15 mouse cellular contexts compared by ENCODE assay signal in the genomic region with DNA sequence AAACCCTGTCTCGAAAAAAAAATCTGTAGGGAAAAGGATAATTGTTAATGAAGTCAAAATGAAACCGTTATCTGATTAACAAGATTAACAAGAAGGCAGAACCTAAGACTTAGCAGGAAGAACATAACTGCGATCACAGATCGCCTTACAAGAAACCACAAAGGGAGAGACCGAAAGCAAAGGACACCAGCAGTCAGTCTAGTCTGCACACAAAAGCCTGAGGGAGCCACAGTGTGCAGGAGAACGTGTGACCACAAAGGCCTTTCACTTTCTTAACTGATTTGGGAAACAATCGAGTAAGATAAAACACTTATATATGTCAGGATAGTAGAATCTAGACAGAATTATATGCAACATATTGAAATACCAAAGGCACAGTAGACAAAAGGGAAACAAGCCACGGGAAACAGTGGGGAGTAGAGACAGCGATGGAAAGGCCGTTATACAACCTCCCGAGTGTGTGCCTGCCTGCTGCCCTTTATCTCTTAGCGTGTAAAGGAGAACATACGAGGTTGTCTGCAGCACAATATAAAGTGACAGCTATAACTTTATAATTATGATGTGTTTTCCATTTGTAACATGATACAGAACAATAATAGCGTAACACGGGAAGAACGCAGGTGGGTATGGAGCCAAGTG. TPM values are rescaled to one million over a fixed set of nuclear protein-coding genes. Genes with fewer than 3 reads are reported as not detected.
DNase-seq lines count a peak whose midpoint lies in the region; ATAC-seq and TF ChIP-seq lines count a peak whose summit lies in the region.
"Had no signal": no experiment of that assay in that cellular context is flagged by ENCODE, and none has a peak within 500 bp of the region (broad histone marks: within the 10 kb centered on the region; RNA-seq: fewer than 3 reads in every experiment).

No protein-coding gene starts in this region.

- peak overlapping the region; percentile 49; the same call in 1 of the 2 replicates for H3K27ac ChIP-seq in left cerebral cortex, adult 2 months
- no peak overlapping the region for H3K27ac ChIP-seq in forebrain, embryonic 16.5 days (ENCODE audit: low read length)
- H3K27ac ChIP-seq: embryonic facial prominence, embryonic 12.5 days; hindbrain, embryonic 14.5 days; limb, embryonic 13.5 days had no signal

- no peaks in the 10 kb centered on the region for H3K9me3 ChIP-seq in forebrain, embryonic 16.5 days (ENCODE audit: control insufficient read depth, low read length)
- H3K9me3 ChIP-seq: embryonic facial prominence, embryonic 12.5 days had no signal

- H3K4me2 ChIP-seq in forebrain, embryonic 16.5 days (ENCODE audit: low read length): no peak overlapping the region
- H3K4me2 ChIP-seq: embryonic facial prominence, embryonic 12.5 days; hindbrain, embryonic 14.5 days; limb, embryonic 13.5 days had no signal

- DNase-seq in left cerebral cortex, adult 2 months (ENCODE audit: extremely low spot score in 1 of 2, low spot score in 2 of 2): no peak
- DNase-seq in left cerebral cortex, postnatal 36 days (ENCODE audit: low spot score in 2 of 2): no peak
- DNase-seq in CD4-positive helper T cell, adult 2 months (ENCODE audit: low read depth, low spot score): peak; percentile 65
- DNase-seq in urinary bladder, adult 2 months (ENCODE audit: low spot score): no peak
- DNase-seq: adrenal gland, postnatal 36 days; gastrocnemius, postnatal 10 days; kidney, adult 11 months; retina, postnatal 1 day; thymus, adult 18-20 months had no signal

- TF ChIP-seq CTCF in left cerebral cortex, adult 2 months (IDR thresholded peaks at IDR 0.05): no peak

- peak; percentile 54 for ATAC-seq in activated CD4-positive, CD25-positive, alpha-beta regulatory T cell, adult 4 months
- ATAC-seq in megakaryocyte-erythroid progenitor cell, adult 5-6 weeks (replicated peaks; ENCODE audit: low FRiP score, low TSS enrichment, poor library complexity, severe bottlenecking): peak; percentile 70
- no peak for ATAC-seq in forebrain, embryonic 16.5 days

- no peak overlapping the region for H3K9ac ChIP-seq in forebrain, embryonic 16.5 days (replicated peaks; ENCODE audit: low read depth, low read length)
- H3K9ac ChIP-seq: embryonic facial prominence, embryonic 12.5 days; hindbrain, embryonic 14.5 days; limb, embryonic 13.5 days had no signal

- no peaks in the 10 kb centered on the region for H3K36me3 ChIP-seq in forebrain, embryonic 16.5 days (ENCODE audit: control insufficient read depth, insufficient read depth)
- H3K36me3 ChIP-seq: embryonic facial prominence, embryonic 12.5 days; limb, embryonic 13.5 days had no signal

- no peaks in the 10 kb centered on the region for H3K4me1 ChIP-seq in forebrain, embryonic 16.5 days (replicated peaks; ENCODE audit: control insufficient read depth, insufficient read depth, low read length)
- H3K4me1 ChIP-seq: embryonic facial prominence, embryonic 12.5 days; limb, embryonic 13.5 days had no signal

- intact Hi-C loops in left cerebral cortex, adult 2 months (cut with DNase I): no loop called here
- intact Hi-C loops in left cerebral cortex, postnatal 36 days (cut with DNase I): no loop called here

- 78% methylated on average over 16 of the region's 16 CpGs for WGBS in forebrain, embryonic 16.5 days

- H3K27me3 ChIP-seq in forebrain, embryonic 16.5 days (replicated peaks; ENCODE audit: control insufficient read depth, insufficient read depth, low read length): no peaks in the 10 kb centered on the region

- no peak overlapping the region for H3K4me3 ChIP-seq in left cerebral cortex, adult 2 months
- no peak overlapping the region for H3K4me3 ChIP-seq in forebrain, embryonic 16.5 days (replicated peaks; ENCODE audit: low read length)
- H3K4me3 ChIP-seq: embryonic facial prominence, embryonic 12.5 days; limb, embryonic 13.5 days had no signal

RNA-seq across cellular contexts. Expression of gene Bsn, which starts 26.4 kb away (rescaled TPM):
- total RNA-seq in left cerebral cortex, adult 2 months (2021): 100 to 1,000 TPM; 300 to 320 TPM
- total RNA-seq in left cerebral cortex, postnatal 36 days (2021): 100 to 1,000 TPM; 269 to 307 TPM
- under 1 TPM; 0.33 to 0.73 TPM for polyA plus RNA-seq in activated CD4-positive, CD25-positive, alpha-beta regulatory T cell, adult 4 months (2017; shearing (Covaris generic))
- 5.5 and 7.4 TPM in 2 replicates for total RNA-seq in megakaryocyte-erythroid progenitor cell, adult 5-6 weeks (2014; fragmentation: Nextera tagmentation)
- total RNA-seq in megakaryocyte-erythroid progenitor cell, adult 5-6 weeks (2017): 2.3 and 2.9 TPM in 2 replicates
- 0.41 and 0.44 TPM in 2 replicates for polyA plus RNA-seq in urinary bladder, adult 2 months (2012; rRNA removed)
- polyA plus RNA-seq in forebrain, embryonic 16.5 days (2015; fragmentation: Nextera tagmentation; extraction: Ambion mirVana): 7.0 and 8.5 TPM in 2 replicates

Comparison
In these comparisons a context has a peak if more than half of its experiments do, and no peak if none do; other contexts are left out.
1. RNA of gene Bsn, which starts 26.4 kb away (total RNA-seq): 300 to 320 TPM in left cerebral cortex, adult 2 months and 269 to 307 TPM in left cerebral cortex, postnatal 36 days; 2.3 to 7.4 TPM in megakaryocyte-erythroid progenitor cell, adult 5-6 weeks; every median in the first group is over 10 times any median in the second.